Mouse (Mus musculus): Measurements from ENCODE around the gene Eri3.

Gene Eri3

DNA sequence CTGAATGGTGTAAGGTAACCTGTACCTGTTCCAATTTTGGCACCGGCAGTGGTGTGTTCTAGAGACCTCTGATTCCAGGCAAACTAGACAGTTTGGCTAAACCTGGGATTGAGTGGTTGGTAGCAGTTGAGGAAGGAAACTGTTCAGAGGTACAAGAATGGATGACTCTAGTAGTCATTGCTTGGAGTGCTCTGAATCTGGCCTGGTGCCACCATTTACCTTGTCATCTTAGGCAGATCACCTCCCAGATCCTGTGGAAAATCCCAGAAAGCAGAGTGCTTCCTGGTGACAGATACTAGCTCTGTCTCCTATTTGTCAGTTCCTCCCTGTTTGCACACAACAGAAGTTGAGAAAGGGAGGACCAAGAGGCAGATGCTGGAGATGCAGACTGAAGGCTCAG lies 27.4 kb downstream of the Eri3 start:
- DNase-seq (ENCODE audit: low read depth): no peak

DNA sequence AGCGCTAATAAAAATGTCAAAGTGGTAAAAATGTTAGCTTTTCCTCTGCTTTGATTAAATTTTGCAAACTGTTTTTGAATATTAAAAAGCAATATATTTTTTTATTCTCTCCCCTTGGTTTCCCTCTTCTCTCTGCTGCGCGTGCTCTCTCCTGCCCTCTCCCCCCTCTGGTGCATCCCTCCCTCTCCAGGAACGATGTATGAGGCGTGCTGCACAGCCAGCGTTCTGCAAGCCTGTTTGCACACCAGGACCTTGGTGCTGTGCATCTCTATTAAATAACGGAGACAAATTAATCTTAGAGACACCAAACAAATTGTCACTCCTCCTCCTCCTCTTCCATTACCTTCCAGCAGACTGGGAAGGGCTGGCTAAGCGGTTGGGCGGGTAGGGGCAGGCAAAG lies 31.5 kb downstream of the Eri3 start:
- DNase-seq (ENCODE audit: low read depth): no peak

DNA sequence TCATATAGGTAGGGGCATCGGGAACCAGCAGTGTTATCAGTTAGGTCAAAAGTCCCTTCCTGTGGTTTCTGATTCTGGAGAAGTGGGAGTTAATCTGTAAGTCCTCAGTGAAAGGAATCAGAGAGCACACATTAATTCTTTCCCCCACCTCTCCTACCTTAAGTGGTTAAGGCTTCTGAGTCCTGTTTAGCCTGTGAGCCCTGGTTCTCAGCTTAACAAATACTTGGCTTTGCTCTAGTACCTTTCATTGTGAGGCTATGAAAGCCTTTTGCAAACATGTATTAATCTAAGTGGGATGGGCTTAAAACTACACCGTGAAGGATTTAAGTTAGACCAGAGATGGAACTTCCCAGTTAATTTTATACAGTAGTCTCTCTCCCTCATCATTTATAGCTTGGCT lies 35.8 kb downstream of the Eri3 start:
- no peak for DNase-seq (ENCODE audit: low read depth)

DNA sequence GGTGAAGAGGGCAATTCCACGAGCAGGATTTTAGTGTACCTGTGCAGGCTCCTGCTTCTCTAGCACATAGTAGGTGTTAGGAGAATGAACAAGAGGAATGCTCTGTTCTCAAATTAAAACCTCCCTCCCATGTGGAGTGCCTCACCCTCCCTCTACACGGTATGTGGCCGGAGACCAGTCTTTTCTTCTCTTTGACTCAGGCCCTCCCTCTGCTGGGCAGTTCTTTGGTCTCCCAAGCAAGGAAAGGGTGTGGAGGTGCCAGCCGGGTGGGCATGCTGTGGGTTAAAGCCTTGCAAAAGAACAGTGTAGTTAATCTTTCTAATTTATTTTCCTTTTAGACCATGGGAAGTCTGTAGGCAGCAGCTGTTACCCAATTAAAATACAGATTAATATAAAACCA lies 37.3 kb downstream of the Eri3 start:
- no peak for DNase-seq (ENCODE audit: low read depth)

DNA sequence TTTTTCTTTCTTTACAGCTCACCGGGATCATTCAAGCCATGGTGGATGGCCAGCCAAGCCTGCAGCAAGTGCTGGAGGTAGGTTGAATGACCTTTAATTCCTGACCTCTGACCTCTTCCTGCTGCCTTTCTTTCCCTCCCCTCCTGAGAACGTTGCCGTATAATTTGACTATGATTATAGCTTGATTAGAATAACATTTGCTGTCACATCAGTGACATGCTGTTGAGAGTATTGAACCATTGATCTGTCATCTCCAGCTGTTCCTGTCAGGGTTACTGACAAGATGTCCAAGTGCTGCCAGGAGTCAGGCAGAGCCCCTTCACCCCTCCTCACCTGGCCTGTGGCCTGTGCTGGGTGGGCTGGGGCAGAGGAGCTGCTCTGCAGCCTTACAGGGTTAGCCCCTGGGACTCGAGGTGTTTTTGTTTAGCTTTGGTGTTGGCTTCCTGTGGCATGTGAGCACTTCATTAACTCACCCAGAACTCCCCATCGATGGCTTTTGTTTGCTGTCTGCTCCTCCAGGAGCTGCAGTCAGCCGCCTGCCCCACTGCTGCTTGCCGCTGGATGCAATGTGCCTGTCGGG lies 39.0 kb downstream of the Eri3 start:
- DNase-seq (ENCODE audit: low read depth): no peak

DNA sequence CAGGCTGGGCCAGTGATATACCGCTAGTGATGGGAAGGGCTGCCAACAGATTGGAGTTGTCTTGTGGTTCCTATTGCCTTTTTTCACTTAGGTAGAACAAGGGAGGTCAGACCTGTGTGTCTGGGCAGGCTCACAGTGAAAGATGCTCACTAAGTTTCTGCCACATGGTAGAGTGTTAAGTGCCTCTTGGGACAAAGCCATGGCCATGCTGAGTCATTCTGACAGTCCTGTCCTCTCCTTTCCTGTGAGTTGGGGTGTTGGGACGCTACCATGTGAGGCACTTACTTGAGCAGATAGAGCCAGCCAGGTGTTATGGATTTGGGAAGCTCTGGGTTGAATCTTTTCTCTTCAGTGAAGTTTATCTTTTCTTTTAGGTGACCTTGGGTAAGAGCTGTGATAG lies 40.6 kb downstream of the Eri3 start:
- DNase-seq (ENCODE audit: low read depth): no peak

DNA sequence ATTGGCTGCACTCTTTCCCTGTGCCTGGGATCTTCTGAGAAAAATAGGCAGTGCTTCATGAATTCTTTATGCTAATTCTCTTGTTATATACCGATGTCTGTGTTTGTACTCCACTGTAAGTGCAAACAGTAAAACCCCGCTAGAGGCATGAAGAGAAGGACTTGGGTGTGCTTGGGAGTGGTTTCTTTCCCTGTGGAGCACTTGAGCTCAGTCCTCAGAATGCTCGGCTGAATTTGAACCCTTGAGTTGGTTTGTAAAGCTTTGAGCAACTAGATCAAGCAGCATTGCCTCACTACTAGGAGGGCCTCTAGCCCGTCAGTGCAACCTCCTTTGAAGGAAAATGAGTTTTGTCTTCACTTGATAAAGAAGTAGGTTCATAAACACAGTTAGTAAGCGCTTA lies 42.0 kb downstream of the Eri3 start:
- no peak for DNase-seq (ENCODE audit: low read depth)

DNA sequence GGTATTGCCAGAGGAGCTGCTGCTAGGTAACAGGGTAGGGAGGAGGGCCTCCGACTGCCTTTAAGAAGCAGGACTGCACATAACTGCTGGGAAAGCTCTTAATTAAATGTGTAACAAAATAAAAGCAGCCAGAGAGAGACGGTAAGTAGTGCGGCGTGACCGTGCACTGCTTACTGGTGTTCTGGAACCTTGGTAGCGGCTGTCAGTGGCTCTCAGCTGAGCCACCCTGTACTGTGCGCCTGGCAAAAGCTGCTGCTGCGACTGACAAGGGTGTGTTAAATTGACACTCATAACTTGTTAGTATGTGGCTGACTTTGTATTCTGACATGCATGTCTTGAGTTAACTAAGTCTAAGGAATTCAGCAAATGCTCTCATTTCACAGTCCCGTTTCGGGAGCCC lies 45.1 kb downstream of the Eri3 start:
- no peak for DNase-seq (ENCODE audit: low read depth)

DNA sequence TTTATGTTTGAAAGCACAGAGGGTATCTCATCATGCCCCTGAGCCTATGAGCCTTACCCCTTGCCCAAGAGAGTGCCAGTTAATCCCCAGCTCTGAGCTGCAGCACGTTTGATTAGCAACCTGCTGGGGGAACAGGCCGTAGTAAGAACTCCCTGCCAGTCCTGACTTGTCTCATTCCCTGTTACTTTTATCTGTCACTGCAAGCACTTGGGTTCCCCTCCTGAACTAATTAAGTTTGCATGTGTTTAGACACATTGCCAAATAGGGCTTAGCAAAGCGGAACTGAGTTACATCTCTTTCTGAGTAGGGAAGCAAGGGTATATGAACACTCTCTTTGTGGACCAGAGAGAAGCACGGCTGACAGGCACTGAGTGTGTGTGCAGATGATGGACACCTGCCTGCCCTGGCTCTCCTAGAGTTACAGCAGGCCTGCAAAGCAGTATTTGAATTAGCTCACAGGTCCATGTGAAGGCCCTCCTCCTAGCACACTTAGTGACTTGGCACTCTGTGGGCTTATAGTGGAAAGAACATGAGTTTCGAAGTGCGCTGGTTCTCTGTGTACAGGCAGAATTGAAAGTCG lies 49.9 kb downstream of the Eri3 start:
- DNase-seq (ENCODE audit: low read depth): no peak

DNA sequence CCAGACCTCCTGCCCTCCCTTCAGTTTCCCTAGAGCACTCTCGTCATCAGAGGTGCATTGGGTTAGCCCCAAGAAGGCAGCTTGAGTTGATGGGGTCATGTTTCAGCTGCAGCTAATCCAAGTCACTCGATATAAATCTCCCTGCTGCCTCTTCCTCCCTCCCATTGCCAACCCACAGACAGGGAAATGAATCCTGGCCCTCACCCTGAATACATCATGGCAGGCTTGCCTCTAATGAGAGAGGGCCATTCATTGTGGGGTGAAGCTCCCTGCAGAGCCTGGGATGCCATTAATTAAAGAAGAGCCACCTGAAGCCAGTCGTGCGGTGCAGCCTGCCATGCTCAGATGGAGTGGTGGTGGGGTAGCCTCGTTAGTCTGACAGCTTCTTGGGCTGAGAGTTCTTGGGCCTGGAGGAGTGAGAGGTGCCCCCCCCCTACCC lies 51.2 kb downstream of the Eri3 start:
- DNase-seq (ENCODE audit: low read depth): no peak

DNA sequence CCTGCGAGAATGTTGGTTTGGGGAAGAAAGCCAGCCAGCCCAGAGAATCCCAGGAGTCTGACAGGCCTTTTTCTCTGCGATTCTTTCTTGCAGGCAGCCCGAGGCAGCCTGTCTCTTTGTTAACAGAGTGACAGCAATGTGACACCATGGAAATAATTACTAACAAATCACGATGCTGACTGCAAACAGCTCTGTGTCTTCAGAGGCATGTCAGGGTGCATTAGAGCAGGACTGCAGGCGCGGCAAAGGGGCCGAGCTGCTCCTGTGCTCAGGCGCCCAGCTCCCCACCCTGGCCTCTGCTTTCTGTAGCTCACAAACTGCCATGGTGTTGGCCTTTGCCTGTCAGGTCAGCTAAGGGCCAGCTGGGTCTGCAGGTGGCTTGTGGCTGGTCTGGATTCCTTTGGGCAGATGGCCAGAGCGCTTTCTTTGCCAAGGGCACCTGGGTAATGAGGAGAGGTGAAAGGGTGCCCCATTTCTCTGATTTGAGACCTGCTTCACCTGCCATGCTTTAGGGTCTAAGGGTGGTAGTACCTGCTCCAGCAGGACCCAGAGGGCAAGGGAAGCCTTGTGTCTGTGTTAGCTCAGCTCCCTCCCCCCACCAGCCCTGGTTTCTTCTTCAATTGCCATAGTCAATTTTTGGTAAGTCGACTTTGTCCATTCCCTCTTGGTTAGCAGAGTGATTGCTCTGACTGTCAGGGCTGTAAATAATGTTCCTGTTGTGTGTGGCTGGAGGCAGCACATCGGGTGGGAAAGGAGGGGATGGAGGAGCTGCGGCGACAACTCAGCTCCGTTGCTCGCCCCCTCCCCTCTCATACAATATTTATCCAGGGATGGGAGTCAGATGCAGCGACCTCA lies 55.2 kb downstream of the Eri3 start:
- no peak for DNase-seq (ENCODE audit: low read depth)

DNA sequence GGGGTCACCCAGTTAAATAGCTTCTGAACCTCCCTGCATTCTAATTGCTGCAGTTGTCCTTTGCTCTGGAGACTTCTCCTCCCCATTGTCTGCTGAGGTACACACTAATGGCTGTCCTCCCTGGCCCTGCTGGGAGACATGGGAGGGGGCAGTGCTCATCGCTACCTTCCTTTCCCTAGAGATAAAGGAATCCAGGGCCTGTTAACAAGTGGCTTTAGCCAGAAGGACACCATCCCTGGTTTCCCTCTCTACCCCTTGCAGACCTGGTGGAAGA lies 55.7 kb downstream of the Eri3 start:
- no peak for DNase-seq (ENCODE audit: low read depth)

DNA sequence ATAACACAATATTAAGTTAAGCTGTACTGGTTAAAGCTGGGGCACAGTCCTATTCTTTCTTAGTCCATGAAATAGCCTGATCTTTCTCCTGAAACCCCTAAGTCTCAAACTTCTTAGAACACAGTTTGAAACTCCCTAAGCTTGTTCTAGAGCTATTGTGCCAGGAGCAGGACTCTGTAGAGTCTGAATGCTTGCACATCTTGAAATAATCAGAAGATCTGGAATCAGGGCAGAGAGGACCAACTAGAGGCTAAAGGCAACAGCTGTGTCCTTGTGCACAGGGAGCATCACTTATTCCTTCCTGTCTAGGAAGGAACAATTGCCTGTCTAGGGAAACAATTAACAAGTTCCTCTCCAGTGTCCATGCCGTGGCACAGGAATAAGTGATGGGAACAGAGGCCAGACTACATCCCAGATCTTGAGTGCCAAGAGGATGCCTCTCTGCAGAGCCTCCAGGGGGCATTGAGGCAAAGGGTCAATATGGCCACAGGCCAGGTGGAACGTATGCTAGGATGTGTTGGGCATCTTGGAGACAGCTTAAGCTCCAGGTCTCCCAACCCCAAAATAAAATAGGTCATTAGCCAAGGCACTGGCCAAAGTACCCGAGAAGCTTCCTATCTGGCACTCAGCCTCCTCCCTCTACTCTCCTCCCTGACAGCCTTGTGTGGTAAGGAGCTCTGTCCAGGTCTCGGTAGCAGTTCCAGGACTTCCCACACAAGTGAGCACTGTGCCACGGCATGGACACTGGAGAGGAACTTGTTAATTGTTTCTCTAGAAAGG lies 56.9 kb downstream of the Eri3 start:
- DNase-seq (ENCODE audit: low read depth): no peak

DNA sequence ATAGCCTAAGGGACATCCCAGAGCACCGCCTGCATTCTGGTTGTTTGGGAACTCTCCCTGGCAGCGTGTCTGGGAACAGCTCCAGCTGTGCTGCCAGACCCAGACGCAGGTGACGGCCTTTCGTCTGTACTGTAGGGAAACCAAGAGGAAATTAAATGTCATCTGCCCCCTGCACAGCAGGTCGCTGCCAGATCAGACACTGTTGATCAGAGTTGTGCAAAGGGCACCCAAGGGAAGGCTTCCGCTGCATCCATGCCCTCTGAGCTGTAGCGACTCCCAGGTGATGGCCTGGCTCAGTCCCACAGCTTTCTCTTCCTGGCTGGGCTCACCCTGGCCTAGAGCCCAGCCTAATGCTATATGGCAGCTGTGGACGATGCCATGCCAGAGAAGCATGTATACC lies 58.1 kb downstream of the Eri3 start:
- no peak for DNase-seq (ENCODE audit: low read depth)

DNA sequence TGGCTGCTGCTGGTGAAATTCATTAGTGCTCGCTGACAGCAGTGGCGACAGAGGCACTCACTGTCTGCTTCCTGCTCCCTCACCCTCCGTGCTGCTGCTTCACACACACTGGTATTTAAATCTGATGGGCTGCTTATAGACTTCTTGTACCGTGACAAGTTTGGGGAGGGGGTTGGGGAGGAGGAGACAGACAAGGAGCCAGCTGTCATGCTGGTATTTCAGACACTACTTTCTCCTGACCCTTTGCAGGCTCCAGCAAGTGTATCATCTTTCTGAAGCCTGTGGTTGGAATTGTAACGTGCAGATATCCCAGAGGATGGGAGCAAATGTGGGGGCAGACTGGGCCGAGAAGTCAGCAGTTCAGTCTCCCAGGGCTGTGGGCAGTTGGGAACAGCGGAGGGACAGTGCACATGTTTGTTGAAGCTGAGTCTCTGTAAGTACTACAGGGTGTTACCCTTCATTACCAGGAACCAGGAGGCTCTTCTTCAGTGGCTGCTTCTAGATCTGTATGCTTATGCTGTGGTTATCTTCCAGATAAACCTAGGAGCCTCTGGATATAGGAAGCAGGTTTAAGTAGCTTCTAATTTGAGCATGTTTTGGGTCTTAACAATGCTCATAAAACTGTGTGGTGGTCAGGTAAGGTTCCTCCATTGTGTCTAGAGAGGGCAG lies 59.3 kb downstream of the Eri3 start:
- DNase-seq (ENCODE audit: low read depth): no peak

DNA sequence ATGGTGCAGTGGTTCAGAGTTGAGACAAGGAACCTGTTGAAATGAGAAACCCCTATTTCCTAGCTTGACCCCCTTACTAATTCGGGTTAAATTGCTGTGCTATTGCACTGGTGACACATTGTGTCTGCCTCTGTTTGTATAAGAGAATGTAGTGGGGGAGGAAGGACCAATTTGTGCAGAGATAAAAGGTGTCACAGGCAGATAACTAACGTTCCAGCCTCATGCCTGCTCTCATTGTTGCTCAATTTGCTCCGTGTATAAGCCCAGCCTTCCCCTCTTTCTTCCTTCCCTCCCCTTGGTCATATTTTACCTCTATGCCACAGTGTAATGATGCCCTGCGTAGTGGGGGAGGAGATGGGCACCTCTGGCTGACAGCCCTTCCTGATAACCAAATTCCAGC lies 61.2 kb downstream of the Eri3 start:
- no peak for DNase-seq (ENCODE audit: low read depth)

DNA sequence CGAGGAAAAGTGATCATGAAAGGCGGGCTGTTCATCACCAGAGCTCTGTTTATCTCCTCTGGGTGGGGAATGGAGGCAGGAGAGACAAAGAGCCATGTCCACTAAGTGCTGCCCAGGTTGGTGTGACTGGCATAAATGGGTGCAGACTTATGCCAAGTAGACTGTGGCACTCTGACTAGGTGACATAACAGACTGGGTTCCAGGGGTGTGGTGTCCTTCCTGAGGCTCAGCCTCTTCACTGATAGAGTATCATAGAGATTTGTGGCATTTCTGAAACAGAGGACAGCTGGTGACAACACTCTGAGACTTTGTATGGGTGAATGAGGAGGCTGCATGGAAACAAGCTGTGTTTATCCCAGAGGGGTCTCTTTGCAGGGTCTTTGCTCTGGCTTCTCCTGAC lies 61.6 kb downstream of the Eri3 start:
- DNase-seq (ENCODE audit: low read depth): no peak

DNA sequence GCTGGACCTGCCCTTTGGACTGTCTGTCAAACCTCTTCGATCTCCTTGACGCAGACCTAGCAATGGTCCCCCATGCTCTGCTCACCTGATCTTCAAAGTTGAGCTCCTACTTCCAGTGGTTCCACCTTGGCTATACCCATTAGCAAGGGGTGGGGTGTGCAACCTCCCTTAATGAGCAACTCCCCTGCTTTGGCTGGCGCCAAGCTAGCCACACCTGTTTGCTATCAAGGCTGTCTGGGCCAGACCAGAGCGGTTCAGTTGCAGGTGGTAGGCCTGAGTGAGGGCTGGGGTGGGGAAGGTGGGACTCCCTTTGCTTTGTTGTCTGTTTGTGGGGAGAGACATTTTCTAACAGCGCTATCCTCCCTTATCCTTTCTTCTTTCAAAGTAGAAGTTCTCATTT lies 62.5 kb downstream of the Eri3 start:
- no peak for DNase-seq (ENCODE audit: low read depth)

DNA sequence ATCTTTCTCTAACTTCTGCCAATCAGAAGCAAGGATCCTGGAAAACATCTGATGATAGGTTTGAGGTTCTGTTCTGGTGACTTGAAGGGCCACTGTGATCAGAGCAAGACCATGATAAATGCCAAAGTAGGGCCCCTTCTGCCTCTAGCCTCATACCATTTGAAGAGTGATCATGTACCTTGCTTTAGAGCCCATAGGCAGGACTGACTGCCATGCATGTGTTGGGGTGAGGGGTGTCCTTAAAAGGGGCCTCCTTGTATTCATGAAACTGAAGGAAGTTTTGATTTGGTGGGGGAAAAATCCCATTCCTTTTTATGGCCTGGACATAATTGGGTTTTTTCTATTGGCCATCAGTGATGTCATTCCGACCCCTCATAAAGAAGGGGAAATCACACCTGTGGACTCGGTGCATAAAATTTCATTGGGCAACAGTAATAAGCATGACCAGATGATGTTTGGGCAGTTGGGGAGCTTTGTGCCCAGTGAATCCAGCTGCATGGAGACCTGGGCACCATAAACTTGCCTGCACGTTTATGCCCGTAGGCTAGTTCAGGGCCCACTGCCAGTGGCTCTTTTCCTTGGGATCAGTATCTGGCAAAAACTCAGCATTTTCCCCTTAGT lies 63.1 kb downstream of the Eri3 start:
- DNase-seq (ENCODE audit: low read depth): no peak

DNA sequence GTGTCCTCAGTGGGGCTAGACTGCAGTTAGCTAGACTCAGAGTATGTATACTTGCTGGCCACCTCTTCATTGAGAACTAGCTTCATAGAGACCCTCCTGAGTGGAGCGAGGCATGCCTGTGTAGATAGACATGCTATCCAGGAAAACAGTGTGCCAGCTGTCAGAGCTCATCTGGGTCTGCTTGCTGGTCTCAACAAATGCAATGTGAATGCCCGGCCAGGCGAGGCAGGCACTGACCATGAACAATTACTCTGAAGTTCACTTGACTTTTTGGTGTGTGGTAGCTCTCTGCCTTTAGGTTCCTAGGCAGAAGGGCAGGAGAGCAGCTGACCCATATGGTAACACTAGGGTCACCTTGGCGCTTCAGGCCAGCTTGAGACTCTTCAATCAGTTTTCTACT lies 66.4 kb downstream of the Eri3 start:
- DNase-seq (ENCODE audit: low read depth): no peak

DNA sequence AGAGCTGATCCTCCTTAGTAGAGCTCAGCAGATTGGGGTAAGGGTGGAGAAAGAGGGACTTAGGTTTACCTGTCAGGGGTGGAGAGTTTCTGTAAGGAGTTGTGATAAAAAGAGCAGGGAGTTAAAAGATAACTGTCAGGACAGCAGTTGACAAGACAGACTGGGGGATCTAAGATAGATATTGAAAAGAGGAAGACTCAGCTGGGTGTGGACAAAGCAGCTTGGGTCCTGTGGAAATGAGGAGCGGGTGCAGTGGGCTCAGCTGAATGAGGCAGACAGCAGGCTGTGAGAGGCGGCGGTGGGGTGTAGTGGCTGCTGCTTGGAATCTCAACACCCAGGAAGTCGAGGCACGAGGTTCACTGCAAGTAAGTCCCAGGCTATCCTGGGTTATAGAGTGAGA lies 72.1 kb downstream of the Eri3 start:
- no peak for DNase-seq (ENCODE audit: low read depth)

DNA sequence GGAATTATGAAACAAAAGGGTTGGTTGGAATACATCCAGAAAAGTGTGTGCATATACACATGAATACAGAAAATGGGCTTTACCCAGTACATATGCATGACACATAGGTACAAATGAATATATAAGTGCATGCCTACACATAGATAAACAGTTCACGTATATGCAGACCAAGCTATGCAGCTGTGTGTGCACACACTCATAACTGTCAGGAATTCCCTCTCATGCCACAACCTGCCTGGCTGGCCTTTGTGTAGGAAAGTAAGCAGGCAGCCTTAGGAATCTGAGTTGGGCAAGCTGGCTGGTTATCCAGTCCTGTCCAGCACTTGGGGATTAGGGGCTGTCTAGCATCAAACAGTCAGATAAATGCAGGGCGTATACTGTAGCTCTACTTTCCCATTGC lies 72.9 kb downstream of the Eri3 start:
- DNase-seq (ENCODE audit: low read depth): no peak

Measured in c-Kit-positive CD71-negative TER-119-negative erythroid progenitor cells, embryonic 14.5 days (primary cell).